Mouse (Mus musculus) neural tube, embryonic 11.5 days (tissue): ENCODE measurements at regions not wholly inside any gene's neighbourhood (a gene's known extent, or its start where the extent isn't known, plus 50 kb on each side); places are given as distances from the start of the nearest gene placed in this dataset.

Source experiments
- ATAC-seq: fragments of 200-750 bp; cut with Nextera tagmentation; 2 replicates; pipeline ENCODE4 v1.8.0; 2017; ENCODE audit warnings: moderate number of reproducible peaks, mild to moderate bottlenecking, moderate TSS enrichment, moderate library complexity; ENCODE audit not compliant: insufficient read depth, low FRiP score, low TSS enrichment
- DNase-seq: peaks from one replicate; pipeline ENCODE4 v3.0.0-alpha.2; 2015; ENCODE audit warnings: low spot score
- H3K27ac ChIP-seq: fragments of 300-500 bp; sonication (generic); 2 replicates; pipeline ENCODE4 v1.5.1; 2014; ENCODE audit warnings: low read depth, mild to moderate bottlenecking, low read length
- H3K27me3 ChIP-seq: fragments of 300-500 bp; sonication (generic); 2 replicates; pipeline ENCODE4 v1.6.1; 2014; ENCODE audit warnings: mild to moderate bottlenecking, low read length, mixed read lengths; ENCODE audit not compliant: control insufficient read depth, insufficient read depth
- H3K36me3 ChIP-seq: fragments of 300-500 bp; sonication (generic); 2 replicates; pipeline ENCODE4 v1.6.1; 2014; ENCODE audit warnings: mild to moderate bottlenecking, low read length, moderate library complexity, mixed read lengths; ENCODE audit not compliant: control insufficient read depth, insufficient read depth
- H3K4me1 ChIP-seq: fragments of 300-500 bp; sonication (generic); 2 replicates; pipeline ENCODE4 v1.6.1; 2014; ENCODE audit warnings: low read length, mixed read lengths; ENCODE audit not compliant: control insufficient read depth, insufficient read depth
- H3K4me2 ChIP-seq: fragments of 300-500 bp; sonication (generic); 2 replicates; pipeline ENCODE4 v1.6.1; 2014; ENCODE audit warnings: low read depth, mild to moderate bottlenecking, moderate library complexity
- H3K4me3 ChIP-seq: fragments of 300-500 bp; sonication (generic); 2 replicates; pipeline ENCODE4 v1.5.1; 2014; ENCODE audit warnings: low read depth, low read length
- H3K9ac ChIP-seq: fragments of 300-500 bp; sonication (generic); 2 replicates; pipeline ENCODE4 v1.6.1; 2014; ENCODE audit warnings: mild to moderate bottlenecking, low read length
- H3K9me3 ChIP-seq: fragments of 300-500 bp; sonication (generic); 2 replicates; pipeline ENCODE4 v1.6.1; 2016; ENCODE audit warnings: low read length; ENCODE audit not compliant: control insufficient read depth
- WGBS: fragments of 180-500 bp; shearing (Covaris S2); extraction: QIAGEN DNeasy Blood & Tissue Kit; methylation state at CpG from one replicate; pipeline ENCODE4 v1.1.7; 2014; 5-methylcytosine and 5-hydroxymethylcytosine counted together

DNA sequence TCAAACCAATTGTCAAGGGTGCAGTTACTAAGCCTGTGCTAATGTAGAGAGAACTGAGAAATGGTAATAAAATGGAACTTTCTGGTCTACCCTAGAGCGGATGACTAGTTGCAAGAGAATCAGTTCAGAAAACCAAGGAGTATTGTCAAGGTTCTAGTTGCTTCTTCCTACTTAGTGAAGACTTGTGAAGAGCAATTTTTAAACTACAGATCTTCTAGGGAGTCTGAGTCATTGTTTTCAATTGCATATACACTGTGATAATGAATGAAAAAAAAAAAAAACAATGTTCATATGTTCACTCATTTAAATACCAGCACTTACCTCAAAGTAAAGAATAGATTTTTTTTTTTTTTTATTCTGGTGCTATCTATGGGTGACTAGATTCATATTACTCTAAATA is 1304.1 kb downstream of the Pla2g4a start:
- no peaks in the 10 kb centered on the region for H3K36me3 ChIP-seq
- H3K9me3 ChIP-seq, result no peaks in the 10 kb centered on the region
- H3K27me3 ChIP-seq, result no peaks in the 10 kb centered on the region
- WGBS, result 100% methylated on average over 1 of the region's 1 CpGs
- H3K4me2 ChIP-seq, result no peak overlapping the region
- no peak for DNase-seq
- H3K4me3 ChIP-seq, result no peak overlapping the region
- ATAC-seq, result no peak
- no peaks in the 10 kb centered on the region for H3K4me1 ChIP-seq
- H3K9ac ChIP-seq, result no peak overlapping the region
- H3K27ac ChIP-seq, result no peak overlapping the region
